Mouse (Mus musculus): ENCODE results near the gene Dapk2.

- TF ChIP-seq POLR2A (IDR thresholded peaks at IDR 0.05; ENCODE audit: borderline replicate concordance, extremely low read depth, low read depth, low read length) (no peak), CTCF (IDR thresholded peaks at IDR 0.05; ENCODE audit: insufficient read depth, low read length) (no peak)
These were observed 115.6 kb downstream of the Dapk2 start for GRCm38 (mm10) chr9:66273632-66274031.
